Mouse (Mus musculus): Measurements from ENCODE around the gene Hist1h4n.

GRCm38 (mm10) chr13:21786189-21786898 is 45.7 kb downstream of the Hist1h4n start:
- TF ChIP-seq CTCF (IDR thresholded peaks at IDR 0.05; ENCODE audit: extremely low read depth, insufficient read depth, insufficient read length, insufficient replicate concordance) (no peak), POLR2A (IDR thresholded peaks at IDR 0.05; ENCODE audit: low read depth, low read length) (no peak)

All from spleen, adult 2 months (tissue).